Mouse (Mus musculus): ENCODE results near the gene Jup.

Gene Jup

GRCm38 (mm10) chr11:100320172-100320630, 77.4 kb downstream of the Jup start:
- peak; percentile 96 for DNase-seq (ENCODE audit: low spot score in 2 of 2)

GRCm38 (mm10) chr11:100319492-100320171, 77.9 kb downstream of the Jup start, which contains the start of gene Eif1:
Eif1 (plus strand) TSS chr11:100319885.
- peak; percentile 100 for DNase-seq (ENCODE audit: low spot score in 2 of 2)
